Mouse (Mus musculus) stomach, postnatal 0 days (tissue): Measurements from ENCODE around the gene Actb. TPM values are rescaled to one million over a fixed set of nuclear protein-coding genes. Genes with fewer than 3 reads are reported as not detected.

Experiments used
- ATAC-seq: fragments of 200-750 bp; cut with Nextera tagmentation; 2 replicates; pipeline ENCODE4 v1.8.0; 2017; ENCODE audit not compliant: low FRiP score, low TSS enrichment
- DNase-seq: peaks from one replicate; pipeline ENCODE4 v3.0.0-alpha.2; 2016; ENCODE audit warnings: low spot score
- H3K27ac ChIP-seq: fragments of 300-500 bp; sonication (generic); replicated peaks from 2 replicates; pipeline ENCODE4 v1.5.1; 2014; ENCODE audit warnings: mild to moderate bottlenecking, control low read depth
- H3K27me3 ChIP-seq: fragments of 300-500 bp; sonication (generic); 2 replicates; pipeline ENCODE4 v1.6.1; 2014; ENCODE audit warnings: low read length; ENCODE audit not compliant: control insufficient read depth, insufficient read depth
- H3K36me3 ChIP-seq: fragments of 300-500 bp; sonication (generic); 2 replicates; pipeline ENCODE4 v1.6.1; 2014; ENCODE audit warnings: low read length, mixed read lengths; ENCODE audit not compliant: control insufficient read depth, insufficient read depth
- H3K4me1 ChIP-seq: fragments of 300-500 bp; sonication (generic); replicated peaks from 2 replicates; pipeline ENCODE4 v1.6.1; 2014; ENCODE audit warnings: antibody characterized with exemption; ENCODE audit not compliant: control insufficient read depth, insufficient read depth
- H3K4me2 ChIP-seq: fragments of 300-500 bp; sonication (generic); replicated peaks from 2 replicates; pipeline ENCODE4 v1.6.1; 2014; ENCODE audit warnings: low read depth, mild to moderate bottlenecking, control low read depth, moderate library complexity
- H3K4me3 ChIP-seq: fragments of 300-500 bp; sonication (generic); 2 replicates; pipeline ENCODE4 v1.5.1; 2014; ENCODE audit warnings: low read depth, low read length, control low read depth
- H3K9ac ChIP-seq: fragments of 300-500 bp; sonication (generic); 2 replicates; pipeline ENCODE4 v1.6.1; 2014; ENCODE audit warnings: mild to moderate bottlenecking, low read length, control low read depth, mixed read lengths
- H3K9me3 ChIP-seq: fragments of 300-500 bp; sonication (generic); 2 replicates; pipeline ENCODE4 v1.6.1; 2016; ENCODE audit warnings: low read length; ENCODE audit not compliant: control insufficient read depth
- CTCF ChIP-seq: IDR thresholded peaks from 2 replicates; pipeline ENCODE4 v1.5.1; 2016; ENCODE audit warnings: antibody characterized with exemption, low read depth, mild to moderate bottlenecking, moderate library complexity
- EP300 ChIP-seq: optimal IDR thresholded peaks from 2 replicates; pipeline ENCODE3; 2016; ENCODE audit warnings: antibody characterized with exemption
- WGBS: fragments of 180-500 bp; shearing (Covaris S2); extraction: QIAGEN DNeasy Blood & Tissue Kit; methylation state at CpG from one replicate; pipeline ENCODE4 v1.1.7; 2014; 5-methylcytosine and 5-hydroxymethylcytosine counted together
- polyA plus RNA-seq: library from polyadenylated mRNA; unstranded; fragments of >200 nt; fragmentation: Nextera tagmentation; extraction: Ambion mirVana; gene quantifications from 2 replicates; pipeline ENCODE4 v1.2.1, GENCODE M21; 2015

Gene Actb
- polyA plus RNA-seq, 1 experiment from 2014 or later: 16,187 TPM

- Histone ChIP-seq H3K9me3 (no peaks in the 10 kb centered on the region), H3K4me3 (no peak overlapping the region), H3K9ac (no peak overlapping the region), H3K36me3 (peaks cover 17% of the 10 kb centered on the region), H3K27me3 (no peaks in the 10 kb centered on the region), H3K27ac (0 out of 2 replicates have a peak overlapping the region, but pooled peaks have one; percentile 30), H3K4me2 (no peak overlapping the region), H3K4me1 (peaks cover 3% of the 10 kb centered on the region; the same call in 1 of the 2 replicates)
- no peak for DNase-seq
- 74% methylated on average over 4 of the region's 4 CpGs for WGBS
- TF ChIP-seq CTCF (no peak), EP300 (no peak)
- ATAC-seq: no peak
Measured at GRCm38 (mm10) chr5:142898316-142898715, 8.2 kb downstream of the Actb start.

GRCm38 (mm10) chr5:142897568-142898248 is 8.8 kb downstream of the Actb start:
- Histone ChIP-seq H3K4me3 (no peak overlapping the region), H3K4me2 (no peak overlapping the region), H3K9ac (no peak overlapping the region), H3K27ac (no peak overlapping the region), H3K9me3 (no peaks in the 10 kb centered on the region), H3K4me1 (peaks cover 3% of the 10 kb centered on the region; the same call in 1 of the 2 replicates), H3K27me3 (no peaks in the 10 kb centered on the region), H3K36me3 (peaks cover 14% of the 10 kb centered on the region)
- TF ChIP-seq EP300 (no peak), CTCF (no peak)
- ATAC-seq (no peak), DNase-seq (no peak)
- WGBS: 73% methylated on average over 7 of the region's 7 CpGs

GRCm38 (mm10) chr5:142896713-142897112 is 9.8 kb downstream of the Actb start:
- Histone ChIP-seq H3K4me1 (peaks cover 3% of the 10 kb centered on the region; the same call in 1 of the 2 replicates), H3K9ac (no peak overlapping the region), H3K36me3 (peaks cover 10% of the 10 kb centered on the region), H3K4me3 (no peak overlapping the region), H3K9me3 (no peaks in the 10 kb centered on the region), H3K27ac (no peak overlapping the region), H3K27me3 (no peaks in the 10 kb centered on the region), H3K4me2 (no peak overlapping the region)
- ATAC-seq (no peak), DNase-seq (no peak)
- 66% methylated on average over 5 of the region's 5 CpGs for WGBS
- TF ChIP-seq EP300 (no peak), CTCF (no peak)

GRCm38 (mm10) chr5:142896192-142896591 is 10.4 kb downstream of the Actb start:
- TF ChIP-seq CTCF: peak; percentile 51
- no peak for TF ChIP-seq EP300
- Histone ChIP-seq H3K4me1 (peaks cover 3% of the 10 kb centered on the region; the same call in 1 of the 2 replicates), H3K9me3 (no peaks in the 10 kb centered on the region), H3K4me2 (no peak overlapping the region), H3K27ac (no peak overlapping the region), H3K4me3 (no peak overlapping the region), H3K36me3 (peaks cover 10% of the 10 kb centered on the region), H3K9ac (no peak overlapping the region), H3K27me3 (no peaks in the 10 kb centered on the region)
- WGBS: 62% methylated on average over 10 of the region's 10 CpGs
- DNase-seq: no peak
- no peak for ATAC-seq

- peak; percentile 90 for ATAC-seq
- H3K9me3 ChIP-seq: no peaks in the 10 kb centered on the region
- H3K27me3 ChIP-seq: no peaks in the 10 kb centered on the region
- no peak for TF ChIP-seq CTCF
- peak; percentile 92 for DNase-seq
- H3K4me2 ChIP-seq: peak within 1 kb of the TSS; percentile 98
- H3K36me3 ChIP-seq: peaks cover 6% of the 10 kb centered on the region
- peaks cover 3% of the 10 kb centered on the region; the same call in 1 of the 2 replicates for H3K4me1 ChIP-seq
- H3K4me3 ChIP-seq: peak within 1 kb of the TSS; percentile 78
- H3K27ac ChIP-seq: peak within 1 kb of the TSS; percentile 65
- WGBS: under 1% methylated on average over 40 of the region's 40 CpGs
- H3K9ac ChIP-seq: peak within 1 kb of the TSS; percentile 81
Measured at GRCm38 (mm10) chr5:142894918-142895613, 11.5 kb downstream of the Actb start, which contains the start of gene Fbxl18. Gene Fbxl18 (minus strand): TSS chr5:142895421.

GRCm38 (mm10) chr5:142891396-142891795 is 15.2 kb downstream of the Actb start:
- peaks cover 5% of the 10 kb centered on the region; the same call in 1 of the 2 replicates for H3K36me3 ChIP-seq
- no peaks in the 10 kb centered on the region for H3K27me3 ChIP-seq
- no peak overlapping the region for H3K4me2 ChIP-seq
- 78% methylated on average over 6 of the region's 6 CpGs for WGBS
- H3K9me3 ChIP-seq: no peaks in the 10 kb centered on the region
- H3K4me1 ChIP-seq: peaks cover 3% of the 10 kb centered on the region; the same call in 1 of the 2 replicates
- no peak for TF ChIP-seq CTCF
- TF ChIP-seq EP300: no peak
- no peak for DNase-seq
- no peak for ATAC-seq
- H3K4me3 ChIP-seq: no peak overlapping the region
- no peak overlapping the region for H3K27ac ChIP-seq
- no peak overlapping the region for H3K9ac ChIP-seq
